ENCODE assay signal across 10 mouse cellular contexts in the genomic region with DNA sequence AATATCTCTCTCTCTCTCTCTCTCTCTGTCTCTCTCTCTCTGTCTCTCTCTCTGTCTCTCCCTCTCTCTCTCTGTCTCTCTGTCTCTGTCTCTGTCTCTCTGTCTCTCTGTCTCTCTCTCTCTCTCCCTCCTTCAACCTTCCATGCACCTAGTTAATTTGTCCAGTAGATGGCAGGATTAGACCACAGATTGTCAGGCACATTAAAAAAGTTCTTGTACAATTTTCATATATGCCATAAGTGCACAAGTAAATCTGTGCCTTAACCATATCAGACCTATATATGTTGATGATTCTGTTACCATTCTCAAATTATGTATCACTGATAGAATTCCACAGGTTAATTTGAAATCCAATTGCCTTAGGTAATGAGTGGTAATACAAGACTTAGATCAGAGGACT.
A peak's percentile ranks its signal among the peaks of the same experiment; 100 is the strongest.
DNase-seq lines count a peak whose midpoint lies in the region; ATAC-seq and TF ChIP-seq lines count a peak whose summit lies in the region.
"Had no signal": no experiment of that assay in that cellular context is flagged by ENCODE, and none has a peak within 500 bp of the region (broad histone marks: within the 10 kb centered on the region; RNA-seq: fewer than 3 reads in every experiment).

No protein-coding gene starts in this region.

- H3K4me3 ChIP-seq in intestine, postnatal 0 days (ENCODE audit: low read depth, low read length), result no peak overlapping the region
- no peak overlapping the region for H3K4me3 ChIP-seq in intestine, embryonic 15.5 days (replicated peaks)

- no peak overlapping the region for H3K27ac ChIP-seq in intestine, postnatal 0 days (ENCODE audit: low read depth, low read length)
- H3K27ac ChIP-seq in intestine, embryonic 15.5 days, result no peak overlapping the region

- peak; percentile 61 for TF ChIP-seq CTCF in intestine, postnatal 0 days (IDR thresholded peaks at IDR 0.05; ENCODE audit: low read depth)

- no peak overlapping the region for H3K4me2 ChIP-seq in intestine, postnatal 0 days (replicated peaks; ENCODE audit: low read depth)
- no peak overlapping the region for H3K4me2 ChIP-seq in intestine, embryonic 15.5 days (replicated peaks)

- DNase-seq in right cerebral cortex, adult 18-20 months, result peak; percentile 19
- DNase-seq in right cerebral cortex, postnatal 25 days, result no peak
- DNase-seq in embryo, embryonic 11.5 days (ENCODE audit: low read depth, low spot score), result peak; percentile 23
- peak; percentile 22 for DNase-seq in telencephalon, adult 2 months (ENCODE audit: low read depth, low spot score)
- no peak for DNase-seq in spleen, postnatal 10 days (ENCODE audit: low spot score in 2 of 2)
- DNase-seq: kidney, adult 18-20 months had no signal

- no peak for ATAC-seq in intestine, postnatal 0 days
- ATAC-seq in intestine, embryonic 15.5 days, result no peak
- no peak for ATAC-seq in megakaryocyte-erythroid progenitor cell, adult 5-6 weeks (replicated peaks; ENCODE audit: low FRiP score, low TSS enrichment, poor library complexity, severe bottlenecking)
- ATAC-seq: activated CD4-positive, CD25-positive, alpha-beta regulatory T cell, adult 4 months had no signal

- H3K27me3 ChIP-seq in intestine, postnatal 0 days (replicated peaks; ENCODE audit: control insufficient read depth, insufficient read depth, low read length), result no peaks in the 10 kb centered on the region
- no peaks in the 10 kb centered on the region for H3K27me3 ChIP-seq in intestine, embryonic 15.5 days (replicated peaks)

- H3K9me3 ChIP-seq in intestine, postnatal 0 days (ENCODE audit: control insufficient read depth), result no peaks in the 10 kb centered on the region
- no peaks in the 10 kb centered on the region for H3K9me3 ChIP-seq in intestine, embryonic 15.5 days

- H3K4me1 ChIP-seq in intestine, postnatal 0 days (replicated peaks; ENCODE audit: control insufficient read depth, insufficient read depth, low read length), result no peaks in the 10 kb centered on the region
- no peaks in the 10 kb centered on the region for H3K4me1 ChIP-seq in intestine, embryonic 15.5 days (replicated peaks)

- H3K36me3 ChIP-seq in intestine, postnatal 0 days (ENCODE audit: control insufficient read depth, insufficient read depth), result no peaks in the 10 kb centered on the region
- H3K36me3 ChIP-seq in intestine, embryonic 15.5 days, result no peaks in the 10 kb centered on the region

- H3K9ac ChIP-seq in intestine, postnatal 0 days (ENCODE audit: low read depth, low read length), result no peak overlapping the region
- no peak overlapping the region for H3K9ac ChIP-seq in intestine, embryonic 15.5 days

Comparison
In these comparisons a context has a peak if more than half of its experiments do, and no peak if none do; other contexts are left out.
1. DNase-seq: peak in right cerebral cortex, adult 18-20 months (single experiment), embryo, embryonic 11.5 days (single experiment) and telencephalon, adult 2 months (single experiment); none in right cerebral cortex, postnatal 25 days (single experiment) and spleen, postnatal 10 days (0 of 2).